Mouse (Mus musculus) heart, adult 2 months (tissue): ENCODE measurements around the gene Gm40193. TPM values are rescaled to one million over a fixed set of nuclear protein-coding genes. Genes with fewer than 3 reads are reported as not detected.

Source experiments
- DNase-seq, 2 experiments: peaks; one replicate each; pipeline ENCODE4 v3.0.0; 2021
- H3K27ac ChIP-seq: fragments of 200-600 bp; 2 replicates; pipeline ENCODE4 v1.8.1; 2022
- H3K27me3 ChIP-seq: fragments of 200-500 bp; 2 replicates; pipeline ENCODE4 v1.6.1; 2012; ENCODE audit warnings: mild to moderate bottlenecking, low read length, inconsistent platforms, mixed read lengths; ENCODE audit not compliant: control insufficient read depth, insufficient read depth
- H3K36me3 ChIP-seq: fragments of 200-500 bp; 2 replicates; pipeline ENCODE4 v1.6.1; 2012; ENCODE audit warnings: low read length, inconsistent platforms; ENCODE audit not compliant: control insufficient read depth, insufficient read depth
- H3K4me1 ChIP-seq: fragments of 200-500 bp; 2 replicates; pipeline ENCODE4 v1.6.1; 2011; ENCODE audit warnings: low read length; ENCODE audit not compliant: control insufficient read depth, insufficient read depth
- H3K4me3 ChIP-seq: fragments of 200-600 bp; 2 replicates; pipeline ENCODE4 v1.8.1; 2022
- H3K79me2 ChIP-seq: fragments of 200-500 bp; replicated peaks from 2 replicates; pipeline ENCODE4 v1.6.1; 2012; ENCODE audit warnings: mild to moderate bottlenecking, inconsistent platforms, low read length, moderate library complexity, mixed read lengths; ENCODE audit not compliant: control insufficient read depth, insufficient read depth
- H3K9ac ChIP-seq: fragments of 200-500 bp; 2 replicates; pipeline ENCODE4 v1.6.1; 2012; ENCODE audit warnings: low read depth, mild to moderate bottlenecking, control low read depth, inconsistent platforms, low read length, mixed read lengths
- CTCF ChIP-seq: fragments of 200-600 bp; IDR thresholded peaks from 2 replicates; pipeline ENCODE4 v1.8.1; 2022; ENCODE audit warnings: antibody characterized with exemption, mild to moderate bottlenecking, moderate library complexity
- EP300 ChIP-seq: fragments of 200-500 bp; IDR thresholded peaks from 2 replicates; pipeline ENCODE4 v1.6.1; 2011; ENCODE audit warnings: low read depth, low read length, control low read depth; ENCODE audit not compliant: insufficient read depth
- POLR2A ChIP-seq: fragments of 200-500 bp; IDR thresholded peaks from 2 replicates; pipeline ENCODE4 v1.6.1; 2011; ENCODE audit warnings: mild to moderate bottlenecking, low read depth, low read length, control low read depth; ENCODE audit not compliant: insufficient read depth
- WGBS: fragments of 180-500 bp; shearing (Covaris S2); methylation state at CpG from one replicate; pipeline ENCODE4 v1.1.7; 2018; 5-methylcytosine and 5-hydroxymethylcytosine counted together
- intact Hi-C: fragments of 180-260 bp; cut with DNase I; formaldehyde crosslinking; loops from one replicate; pipeline ENCODE4 v1.15.1; 2025
- polyA plus RNA-seq: library from polyadenylated mRNA; depleted of rRNA; stranded (reverse); fragments of >200 nt; gene quantifications from 2 replicates; pipeline ENCODE4 v1.2.3, GENCODE M21; 2012
- total RNA-seq, 2 experiments: library from RNA; stranded (reverse); gene quantifications; 2 replicates each; pipeline ENCODE4 v1.2.3; 2021

Gm40193 gene
- total and polyA plus RNA-seq, 3 experiments = not detected

DNA sequence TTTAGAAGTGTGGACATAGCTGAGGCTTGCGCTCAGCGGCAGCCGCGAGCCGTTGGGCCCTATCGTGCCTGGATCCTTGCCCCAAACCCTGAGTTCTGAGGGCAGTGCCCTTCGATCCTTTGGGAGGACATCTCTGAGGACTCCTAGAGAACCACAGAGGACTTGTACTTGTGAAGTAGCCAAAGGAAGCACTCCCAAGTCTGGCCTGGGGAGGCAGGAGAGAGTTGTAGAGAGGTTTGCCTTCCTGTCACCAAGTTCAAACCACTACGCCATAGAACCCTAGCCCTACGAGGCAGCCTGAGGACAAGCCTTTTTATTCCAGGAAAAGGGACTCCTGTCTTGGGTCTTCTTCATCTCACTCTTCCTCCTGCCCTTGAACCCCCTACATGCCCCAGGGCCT, 24.8 kb upstream of the Gm40193 start:
- H3K79me2 ChIP-seq = no peaks in the 10 kb centered on the region
- no peak for DNase-seq
- no peaks in the 10 kb centered on the region for H3K36me3 ChIP-seq
- H3K27ac ChIP-seq = no peak overlapping the region
- no peaks in the 10 kb centered on the region for H3K27me3 ChIP-seq
- no peak overlapping the region for H3K4me3 ChIP-seq
- no peaks in the 10 kb centered on the region; the same call in 1 of the 2 replicates for H3K4me1 ChIP-seq
- WGBS = 92% methylated on average over 9 of the region's 9 CpGs
- TF ChIP-seq CTCF (no peak), EP300 (no peak), POLR2A (no peak)
- H3K9ac ChIP-seq = no peak overlapping the region
- intact Hi-C loops = no loop called here

DNA sequence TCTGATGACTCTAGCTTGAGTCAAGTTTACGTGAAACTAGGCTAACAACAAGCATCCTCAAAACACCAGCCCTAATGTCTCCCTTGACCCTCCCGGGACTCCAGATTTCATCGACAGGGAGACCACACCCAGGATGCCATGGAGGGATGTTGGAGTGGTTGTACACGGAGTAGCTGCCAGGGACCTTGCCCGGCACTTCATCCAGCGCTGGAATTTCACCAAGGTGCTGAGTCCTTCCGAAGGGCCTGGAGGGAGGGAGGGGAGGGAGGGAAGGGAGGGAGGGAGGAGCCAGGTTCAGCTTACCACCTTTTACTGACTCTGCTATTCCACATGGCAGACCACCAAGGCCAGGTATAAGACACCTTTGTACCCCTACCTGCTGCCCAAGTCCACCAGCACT, 21.2 kb upstream of the Gm40193 start:
- DNase-seq = no peak
- no peaks in the 10 kb centered on the region for H3K4me1 ChIP-seq
- no peak overlapping the region for H3K27ac ChIP-seq
- no peak overlapping the region for H3K4me3 ChIP-seq
- no peaks in the 10 kb centered on the region for H3K36me3 ChIP-seq
- WGBS = 43% methylated on average over 7 of the region's 7 CpGs
- no peak overlapping the region for H3K9ac ChIP-seq
- H3K79me2 ChIP-seq = no peaks in the 10 kb centered on the region
- TF ChIP-seq POLR2A (no peak), CTCF (no peak), EP300 (no peak)
- no peaks in the 10 kb centered on the region for H3K27me3 ChIP-seq
- intact Hi-C loops = no loop called here

GRCm38 (mm10) chr11:70551526-70551925, 18.8 kb upstream of the Gm40193 start:
- WGBS = 92% methylated on average over 8 of the region's 8 CpGs
- no peaks in the 10 kb centered on the region for H3K27me3 ChIP-seq
- H3K4me1 ChIP-seq = no peaks in the 10 kb centered on the region
- no peak for DNase-seq
- no peaks in the 10 kb centered on the region for H3K36me3 ChIP-seq
- no peak overlapping the region for H3K9ac ChIP-seq
- H3K27ac ChIP-seq = no peak overlapping the region
- intact Hi-C loops = no loop called here
- no peak for TF ChIP-seq CTCF
- no peak for TF ChIP-seq POLR2A
- no peak for TF ChIP-seq EP300
- H3K79me2 ChIP-seq = no peaks in the 10 kb centered on the region
- no peak overlapping the region for H3K4me3 ChIP-seq

- no peak overlapping the region for H3K27ac ChIP-seq
- intact Hi-C loops = no loop called here
These were observed 11.8 kb upstream of the Gm40193 start for GRCm38 (mm10) chr11:70544496-70544895.

DNA sequence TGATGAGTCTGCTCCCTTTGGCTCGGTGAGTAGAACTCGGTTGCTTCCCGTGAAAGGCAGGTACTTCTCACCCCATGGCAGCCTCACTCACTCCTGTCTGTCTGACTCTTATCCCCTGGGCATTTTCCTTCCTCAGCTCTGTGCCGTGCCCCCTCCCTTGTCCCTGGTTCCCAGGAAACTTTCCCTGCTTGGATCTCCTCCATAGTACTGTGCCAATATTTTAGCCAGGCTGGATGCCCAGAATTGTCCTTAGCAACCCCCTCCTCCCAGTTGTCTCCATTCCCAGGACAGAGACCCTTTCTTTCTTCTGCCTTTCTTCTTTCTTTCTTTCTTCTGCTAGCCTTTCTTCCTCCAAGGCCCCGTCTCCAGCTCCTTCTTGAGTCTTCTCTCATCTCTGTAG, 8.7 kb upstream of the Gm40193 start:
- no peak overlapping the region for H3K9ac ChIP-seq
- H3K27me3 ChIP-seq = no peaks in the 10 kb centered on the region
- no peak for DNase-seq
- H3K79me2 ChIP-seq = no peaks in the 10 kb centered on the region
- intact Hi-C loops = loop anchor here (2.0 kb wide), 1 partner anchor 17 kb away; the partner anchor contains the start of gene Psmb6
- 62% methylated on average over 5 of the region's 5 CpGs for WGBS
- H3K4me1 ChIP-seq = no peaks in the 10 kb centered on the region; the same call in 1 of the 2 replicates
- H3K4me3 ChIP-seq = no peak overlapping the region
- TF ChIP-seq CTCF = no peak
- no peak for TF ChIP-seq EP300
- TF ChIP-seq POLR2A = no peak
- H3K27ac ChIP-seq = no peak overlapping the region
- no peaks in the 10 kb centered on the region for H3K36me3 ChIP-seq

More at GRCm38 (mm10) chr11:70544496-70544895, 11.8 kb upstream of the Gm40193 start:
- Histone ChIP-seq H3K27me3 (no peaks in the 10 kb centered on the region), H3K9ac (no peak overlapping the region), H3K4me3 (no peak overlapping the region), H3K79me2 (no peaks in the 10 kb centered on the region), H3K4me1 (no peaks in the 10 kb centered on the region; the same call in 1 of the 2 replicates), H3K36me3 (no peaks in the 10 kb centered on the region)
- no peak for DNase-seq
- 53% methylated on average over 7 of the region's 7 CpGs for whole genome bisulfite sequencing
- no peak for TF ChIP-seq POLR2A
- peak; percentile 49 for TF ChIP-seq CTCF
- TF ChIP-seq EP300 = no peak

DNA sequence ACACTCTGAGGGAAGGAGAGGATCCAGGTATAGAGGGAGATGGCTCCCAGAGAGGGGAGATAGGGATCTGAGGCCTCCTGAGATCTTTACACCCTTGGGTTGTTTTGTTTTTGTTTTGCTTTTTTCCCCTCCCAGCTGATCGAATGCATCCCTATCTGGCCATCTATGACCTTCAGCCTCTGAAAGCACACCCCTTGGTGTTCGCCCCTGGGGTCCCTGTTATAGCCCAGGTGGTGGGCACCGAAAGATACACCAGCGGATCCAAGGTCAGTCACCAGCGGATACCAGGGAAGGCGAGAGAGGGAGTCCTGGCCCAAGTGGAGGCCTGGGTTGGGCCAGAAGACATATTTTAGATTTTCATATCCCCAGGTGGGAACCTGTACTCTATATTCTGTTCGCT, 8.2 kb upstream of the Gm40193 start:
- H3K9ac ChIP-seq = peak overlapping the region; percentile 76
- H3K4me1 ChIP-seq = no peaks in the 10 kb centered on the region; the same call in 1 of the 2 replicates
- no peaks in the 10 kb centered on the region for H3K36me3 ChIP-seq
- H3K4me3 ChIP-seq = peak overlapping the region; percentile 70
- DNase-seq = no peak
- no peaks in the 10 kb centered on the region for H3K27me3 ChIP-seq
- 87% methylated on average over 7 of the region's 7 CpGs for WGBS
- TF ChIP-seq CTCF = no peak
- no peak for TF ChIP-seq EP300
- no peak for TF ChIP-seq POLR2A
- H3K79me2 ChIP-seq = no peaks in the 10 kb centered on the region
- H3K27ac ChIP-seq = peak overlapping the region; percentile 83
- intact Hi-C loops = loop anchor here (1.0 to 2.0 kb wide), 2 partner anchors 16 to 64 kb away; partner anchors contain the start of gene Psmb6
